Mouse (Mus musculus) G1E-ER4 (cell line): ENCODE data around the gene Dguok. TPM values are rescaled to one million over a fixed set of nuclear protein-coding genes. Genes with fewer than 3 reads are reported as not detected.

Source experiments
- GATA1 ChIP-seq: IDR thresholded peaks from one replicate; pipeline ENCODE4 v1.8.0; 2012; ENCODE audit warnings: low read length, inconsistent platforms
- polyA plus RNA-seq: library from polyadenylated mRNA; stranded (reverse); fragments of >175 nt; gene quantifications from 2 replicates; pipeline ENCODE4 v1.2.3, GENCODE M21; 2012

Gene Dguok
- 6.7 and 8.9 TPM in 2 replicates for polyA plus RNA-seq

DNA sequence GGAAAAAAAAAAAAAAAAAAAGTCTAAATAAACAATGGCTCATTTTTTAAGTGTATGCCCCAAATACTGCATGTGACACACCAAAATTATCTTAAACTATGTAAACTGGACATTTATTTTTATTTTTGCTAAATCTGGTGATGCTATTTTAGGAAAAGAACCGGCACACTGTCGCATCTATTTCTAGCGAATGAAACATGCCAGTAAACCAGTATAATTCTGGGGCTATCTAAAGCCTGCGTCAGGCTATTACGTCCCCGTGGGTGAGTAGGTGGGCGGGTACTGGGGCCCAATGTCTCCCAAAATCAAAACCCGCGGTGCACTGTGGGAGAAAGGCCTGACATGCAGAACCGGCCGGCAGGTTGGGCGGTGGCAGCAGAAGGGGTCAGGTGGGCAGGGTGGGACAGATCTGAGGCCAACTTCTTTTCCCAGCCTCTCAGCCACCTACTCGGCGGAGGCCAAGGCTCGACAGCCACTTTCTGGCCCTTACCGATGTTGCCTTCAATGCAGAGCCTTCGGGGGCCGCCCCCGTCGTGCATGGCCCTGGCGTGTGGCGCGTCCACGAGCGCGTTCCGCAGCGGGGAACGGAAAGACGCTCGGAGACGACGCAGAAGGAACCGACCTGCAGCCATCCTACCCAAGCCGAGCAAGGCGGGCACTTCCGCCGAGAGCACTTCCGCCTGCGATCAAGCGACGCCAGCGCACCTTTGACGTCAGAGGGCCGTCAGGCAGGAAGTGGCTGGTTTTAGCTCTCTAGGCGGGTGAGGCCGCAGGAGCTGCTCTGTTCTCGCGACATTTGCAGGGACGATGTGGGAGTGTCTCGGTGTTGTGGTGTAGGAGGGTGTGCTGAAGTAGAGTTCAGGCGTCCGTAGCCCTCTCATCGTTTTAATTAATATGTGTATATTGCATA, at the start of gene Dguok:
Gene Dguok, minus strand, starts transcription at position 712 of the 910 bp plus-strand sequence.
- no peak for TF ChIP-seq GATA1

- TF ChIP-seq GATA1, result no peak
These were observed 49.2 kb upstream of the Dguok start for GRCm38 (mm10) chr6:83555972-83556371.

GRCm38 (mm10) chr6:83548346-83548745, 41.6 kb upstream of the Dguok start:
- TF ChIP-seq GATA1, result no peak

DNA sequence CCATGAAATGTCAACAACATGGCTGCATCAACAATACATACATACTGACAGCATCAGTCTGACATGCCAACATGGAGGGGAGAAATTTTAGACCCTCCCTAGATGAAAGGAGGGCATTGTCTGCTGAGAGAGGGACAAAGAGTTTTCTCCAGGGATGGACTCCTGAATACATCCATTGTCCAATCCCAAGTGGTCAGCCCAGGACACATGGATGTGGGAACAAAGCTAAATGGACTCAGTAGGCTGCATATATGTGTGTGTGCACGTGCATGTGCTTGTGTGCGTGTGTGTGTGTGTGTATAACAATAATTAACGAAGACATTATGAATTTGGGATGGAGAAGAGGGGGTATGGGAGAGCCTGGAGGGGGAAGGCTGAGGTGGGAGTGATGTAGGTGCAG, 39.0 kb upstream of the Dguok start:
- TF ChIP-seq GATA1, result no peak

DNA sequence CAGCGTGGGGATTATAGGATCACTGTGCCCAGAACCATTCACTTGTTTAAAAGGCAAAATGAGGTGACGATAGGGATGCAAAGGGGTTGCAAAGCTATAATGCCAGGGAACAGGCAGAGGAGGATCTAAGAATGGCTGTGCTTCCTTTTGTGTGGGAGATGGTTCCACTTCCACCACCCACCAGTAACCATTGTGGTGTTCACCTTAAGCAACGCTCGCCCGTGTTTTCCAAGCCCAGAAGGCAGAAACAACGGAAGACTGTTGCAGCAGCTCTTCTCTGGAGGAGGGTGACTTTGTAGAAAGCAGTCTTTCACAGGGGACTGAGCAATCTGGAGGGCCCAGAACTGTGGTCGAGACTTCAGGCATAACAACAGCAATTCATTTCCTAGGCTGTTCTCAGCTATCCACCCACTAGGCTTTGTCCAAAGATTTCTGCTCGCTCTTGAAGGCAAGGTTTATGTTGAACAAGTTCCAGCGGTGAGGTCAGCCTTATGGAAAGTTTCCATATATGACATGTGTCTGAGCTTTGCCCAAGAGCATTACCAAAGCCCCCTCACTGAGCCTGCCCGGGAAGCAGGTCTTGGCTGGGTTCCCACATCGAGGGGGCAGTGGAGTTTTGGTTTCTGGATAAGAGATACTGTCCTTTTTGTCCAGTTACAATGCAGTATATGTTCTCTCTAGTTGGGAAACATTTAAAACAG, 35.1 kb upstream of the Dguok start:
- TF ChIP-seq GATA1, result no peak

GRCm38 (mm10) chr6:83540017-83540416, 33.2 kb upstream of the Dguok start:
- TF ChIP-seq GATA1, result no peak

- no peak for TF ChIP-seq GATA1
These were observed 30.0 kb upstream of the Dguok start for GRCm38 (mm10) chr6:83536795-83537059.

DNA sequence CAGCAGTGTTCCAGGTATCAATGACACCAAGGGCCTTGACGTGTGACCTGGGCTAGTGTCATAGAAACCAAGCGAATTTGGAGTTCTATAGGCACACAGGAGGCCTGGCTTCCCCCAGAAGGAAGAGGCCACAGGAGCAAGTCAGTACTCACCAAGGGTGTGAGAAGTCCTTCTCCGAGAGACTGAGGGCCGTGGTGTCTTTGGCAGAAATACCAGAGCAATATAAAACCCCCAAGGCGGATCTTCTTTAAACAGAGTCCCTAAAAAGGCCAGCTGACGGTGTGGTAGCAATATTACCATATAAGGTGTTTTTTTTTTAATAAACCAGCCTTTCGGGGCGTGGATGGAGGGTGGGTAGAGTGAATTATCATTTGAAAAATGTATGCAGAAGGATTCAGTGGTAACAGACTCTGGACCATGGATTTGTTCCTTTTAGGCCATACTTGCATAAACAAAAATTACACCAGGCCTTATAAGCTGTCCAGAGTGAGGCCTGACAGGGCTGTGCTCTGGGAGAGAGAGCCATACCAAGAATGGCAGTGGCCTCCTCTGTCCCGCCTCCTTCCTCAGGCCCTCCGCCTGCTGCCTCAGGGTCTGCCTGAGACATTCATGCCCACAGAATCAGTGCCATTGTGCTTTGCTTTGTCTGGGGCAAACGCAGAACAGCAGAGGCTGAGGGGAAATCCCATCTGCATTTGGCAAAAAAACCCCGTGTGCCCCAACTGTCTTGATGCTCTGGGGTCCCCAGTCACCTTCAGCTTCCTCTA, 29.4 kb upstream of the Dguok start, which contains the start of gene Actg2:
Gene Actg2, minus strand, starts transcription at position 238 of the 767 bp plus-strand sequence.
- TF ChIP-seq GATA1, result no peak

GRCm38 (mm10) chr6:83532608-83533007, 25.8 kb upstream of the Dguok start:
- TF ChIP-seq GATA1, result no peak

DNA sequence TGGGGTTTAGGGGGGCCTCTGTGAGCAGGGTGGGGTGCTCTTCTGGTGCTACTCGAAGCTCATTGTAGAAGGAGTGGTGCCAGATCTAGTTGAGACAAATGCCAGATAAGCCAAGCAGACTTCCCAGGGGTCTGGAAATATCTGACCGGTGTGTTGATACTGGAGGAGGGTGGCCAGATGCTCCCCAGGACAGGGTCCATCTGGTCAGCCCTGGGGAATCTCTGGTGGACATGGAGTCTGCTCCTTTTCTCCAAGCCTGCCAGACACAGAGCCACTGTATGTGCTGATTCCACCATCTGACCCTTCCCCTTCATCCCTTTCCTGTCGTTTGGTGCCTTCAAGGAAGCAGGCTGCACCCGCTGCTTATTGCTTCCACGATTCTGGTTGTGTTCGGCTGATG, 16.4 kb upstream of the Dguok start:
- TF ChIP-seq GATA1, result no peak

GRCm38 (mm10) chr6:83521784-83522183, 15.0 kb upstream of the Dguok start:
- TF ChIP-seq GATA1, result no peak

GRCm38 (mm10) chr6:83518637-83519036, 11.9 kb upstream of the Dguok start:
- TF ChIP-seq GATA1, result no peak

DNA sequence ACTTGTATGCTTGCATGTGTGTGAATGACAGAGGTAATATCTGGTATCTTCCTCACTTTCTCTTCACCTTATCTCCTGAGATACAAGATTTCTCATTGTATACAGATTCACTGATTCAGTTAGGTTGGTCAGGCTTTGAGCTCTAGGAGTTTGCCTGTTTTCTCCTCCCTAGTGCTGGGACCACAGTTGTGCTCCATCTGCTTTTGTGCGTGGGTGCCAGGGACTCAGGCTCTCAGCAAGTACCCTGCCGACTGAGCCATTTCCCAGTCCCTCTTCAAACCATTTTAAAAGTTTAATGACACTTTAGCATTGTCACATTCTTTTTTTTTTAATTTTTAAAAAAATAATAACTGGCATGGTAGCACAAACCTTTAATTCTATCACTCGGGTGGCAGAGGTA, 8.4 kb upstream of the Dguok start:
- TF ChIP-seq GATA1, result no peak

GRCm38 (mm10) chr6:83512495-83512894, 5.7 kb upstream of the Dguok start:
- no peak for TF ChIP-seq GATA1

- TF ChIP-seq GATA1, result no peak
These were observed 3.4 kb upstream of the Dguok start for GRCm38 (mm10) chr6:83510210-83510609.

GRCm38 (mm10) chr6:83509442-83509841, 2.7 kb upstream of the Dguok start:
- no peak for TF ChIP-seq GATA1
